Mouse (Mus musculus) spleen, adult 2 months (tissue): ENCODE data around the gene Xpo4. TPM values are rescaled to one million over a fixed set of nuclear protein-coding genes. Genes with fewer than 3 reads are reported as not detected.

Source experiments
- DNase-seq, 2 experiments: peaks; one replicate each; pipeline versions ENCODE4 v3.0.0 to v3.0.0-alpha.2; 2012 to 2021; ENCODE audit warnings: low spot score in 2 of 2, low read depth in 1 of 2
- H3K27ac ChIP-seq: fragments of 200-500 bp; 2 replicates; pipeline ENCODE4 v1.5.1; 2012; ENCODE audit warnings: low read length, inconsistent platforms; ENCODE audit not compliant: insufficient read depth
- H3K27me3 ChIP-seq: fragments of 200-500 bp; 2 replicates; pipeline ENCODE4 v1.6.1; 2012; ENCODE audit warnings: mild to moderate bottlenecking, moderate library complexity, low read length, inconsistent platforms; ENCODE audit not compliant: control insufficient read depth, insufficient read depth
- H3K36me3 ChIP-seq: fragments of 200-500 bp; 2 replicates; pipeline ENCODE4 v1.6.1; 2012; ENCODE audit warnings: mild to moderate bottlenecking, low read length, inconsistent platforms; ENCODE audit not compliant: control insufficient read depth, insufficient read depth
- H3K4me1 ChIP-seq: fragments of 200-500 bp; 2 replicates; pipeline ENCODE4 v1.6.1; 2011; ENCODE audit warnings: inconsistent platforms; ENCODE audit not compliant: control insufficient read depth, insufficient read depth, insufficient read length
- H3K4me3 ChIP-seq: fragments of 200-500 bp; 2 replicates; pipeline ENCODE4 v1.5.1; 2011; ENCODE audit warnings: mild to moderate bottlenecking, inconsistent platforms; ENCODE audit not compliant: insufficient read depth, insufficient read length; ENCODE audit errors: extremely low read depth
- CTCF ChIP-seq: fragments of 200-500 bp; IDR thresholded peaks from 2 replicates; pipeline ENCODE4 v1.5.1; 2011; ENCODE audit warnings: mild to moderate bottlenecking, inconsistent platforms; ENCODE audit not compliant: insufficient read depth, insufficient read length, insufficient replicate concordance; ENCODE audit errors: extremely low read depth
- POLR2A ChIP-seq: fragments of 200-500 bp; IDR thresholded peaks from 2 replicates; pipeline ENCODE4 v1.6.1; 2011; ENCODE audit warnings: low read depth, low read length, inconsistent platforms
- WGBS: fragments of 180-500 bp; shearing (Covaris S2); methylation state at CpG from one replicate; pipeline ENCODE4 v1.1.7; 2018; 5-methylcytosine and 5-hydroxymethylcytosine counted together
- polyA plus RNA-seq: library from polyadenylated mRNA; depleted of rRNA; stranded (reverse); fragments of >200 nt; gene quantifications from 2 replicates; pipeline ENCODE4 v1.2.3, GENCODE M21; 2012

The Xpo4 gene
- polyA plus RNA-seq, 1 experiment = 2.4 TPM

- no peaks in the 10 kb centered on the region; the same call in 1 of the 2 replicates for H3K4me1 ChIP-seq
- 0 out of 2 replicates have a peak, but pooled peaks cover 1% of the 10 kb centered on the region for H3K27me3 ChIP-seq
- TF ChIP-seq CTCF (no peak), POLR2A (no peak)
- no peaks in the 10 kb centered on the region for H3K36me3 ChIP-seq
- WGBS = 60% methylated on average over 8 of the region's 8 CpGs
- H3K27ac ChIP-seq = no peak overlapping the region
- no peak for DNase-seq
- H3K4me3 ChIP-seq = no peak overlapping the region
These were observed 130.3 kb downstream of the Xpo4 start for GRCm38 (mm10) chr14:57534961-57535360.

- H3K36me3 ChIP-seq = no peaks in the 10 kb centered on the region
- WGBS = 76% methylated on average over 5 of the region's 5 CpGs
- TF ChIP-seq CTCF (no peak), POLR2A (no peak)
These were observed 130.9 kb downstream of the Xpo4 start for GRCm38 (mm10) chr14:57534346-57534745.

GRCm38 (mm10) chr14:57533841-57534240 lies 131.4 kb downstream of the Xpo4 start:
- no peaks in the 10 kb centered on the region for H3K36me3 ChIP-seq
- no peak overlapping the region for H3K4me3 ChIP-seq
- WGBS = 91% methylated on average over 11 of the region's 11 CpGs
- H3K27me3 ChIP-seq = peaks cover 5% of the 10 kb centered on the region; the same call in 1 of the 2 replicates
- TF ChIP-seq POLR2A (no peak), CTCF (no peak)
- no peaks in the 10 kb centered on the region; the same call in 1 of the 2 replicates for H3K4me1 ChIP-seq
- H3K27ac ChIP-seq = no peak overlapping the region
- DNase-seq = no peak

More at GRCm38 (mm10) chr14:57534346-57534745, 130.9 kb downstream of the Xpo4 start:
- Histone ChIP-seq H3K4me1 (no peaks in the 10 kb centered on the region; the same call in 1 of the 2 replicates), H3K27me3 (peaks cover 4% of the 10 kb centered on the region; the same call in 1 of the 2 replicates), H3K27ac (no peak overlapping the region), H3K4me3 (no peak overlapping the region)
- DNase-seq = no peak

- H3K4me3 ChIP-seq = no peak overlapping the region
- peak in 1 of 2 experiments; percentile 16 for DNase-seq
- no peaks in the 10 kb centered on the region; the same call in 1 of the 2 replicates for H3K4me1 ChIP-seq
- no peaks in the 10 kb centered on the region for H3K36me3 ChIP-seq
- TF ChIP-seq POLR2A (no peak), CTCF (peak; percentile 70; the same call in 1 of the 2 replicates)
- peaks cover 5% of the 10 kb centered on the region; the same call in 1 of the 2 replicates for H3K27me3 ChIP-seq
- H3K27ac ChIP-seq = no peak overlapping the region
- WGBS = 52% methylated on average over 3 of the region's 3 CpGs
These were observed 132.0 kb downstream of the Xpo4 start for GRCm38 (mm10) chr14:57533214-57533613.

- no peak for DNase-seq
- WGBS = 94% methylated on average over 3 of the region's 3 CpGs
- Histone ChIP-seq H3K36me3 (no peaks in the 10 kb centered on the region), H3K27me3 (peaks cover 5% of the 10 kb centered on the region; the same call in 1 of the 2 replicates), H3K27ac (no peak overlapping the region), H3K4me3 (no peak overlapping the region), H3K4me1 (no peaks in the 10 kb centered on the region; the same call in 1 of the 2 replicates)
- TF ChIP-seq CTCF = no peak
- no peak for TF ChIP-seq POLR2A
These were observed 132.7 kb downstream of the Xpo4 start for GRCm38 (mm10) chr14:57532577-57532976.

- Histone ChIP-seq H3K36me3 (no peaks in the 10 kb centered on the region), H3K4me3 (no peak overlapping the region), H3K27ac (no peak overlapping the region), H3K4me1 (no peaks in the 10 kb centered on the region; the same call in none of the 2 replicates), H3K27me3 (peaks cover 12% of the 10 kb centered on the region)
- TF ChIP-seq CTCF = no peak
- TF ChIP-seq POLR2A = no peak
- 52% methylated on average over 5 of the region's 5 CpGs for WGBS
- no peak for DNase-seq
These were observed 135.3 kb downstream of the Xpo4 start for GRCm38 (mm10) chr14:57529786-57530515.
